Mouse (Mus musculus) kidney, embryonic 16.5 days (tissue): ENCODE results near the gene Erc2. TPM values are rescaled to one million over a fixed set of nuclear protein-coding genes. Genes with fewer than 3 reads are reported as not detected.

Source experiments
- ATAC-seq: fragments of 200-750 bp; cut with Nextera tagmentation; 2 replicates; pipeline ENCODE4 v1.8.0; 2017; ENCODE audit warnings: moderate TSS enrichment; ENCODE audit not compliant: low FRiP score, low TSS enrichment
- H3K27ac ChIP-seq: fragments of 300-500 bp; sonication (generic); 2 replicates; pipeline ENCODE4 v1.5.1; 2014; ENCODE audit warnings: low read length
- H3K27me3 ChIP-seq: fragments of 300-500 bp; sonication (generic); 2 replicates; pipeline ENCODE4 v1.6.1; 2014; ENCODE audit warnings: low read length, control low read depth, mixed read lengths; ENCODE audit not compliant: insufficient read depth
- H3K36me3 ChIP-seq: fragments of 300-500 bp; sonication (generic); 2 replicates; pipeline ENCODE4 v1.6.1; 2014; ENCODE audit warnings: low read length, control low read depth, mixed read lengths; ENCODE audit not compliant: insufficient read depth
- H3K4me1 ChIP-seq: fragments of 300-500 bp; sonication (generic); 2 replicates; pipeline ENCODE4 v1.6.1; 2014; ENCODE audit warnings: low read length, control low read depth, mixed read lengths; ENCODE audit not compliant: insufficient read depth
- H3K4me2 ChIP-seq: fragments of 300-500 bp; sonication (generic); replicated peaks from 2 replicates; pipeline ENCODE4 v1.6.1; 2014; ENCODE audit warnings: low read depth, low read length
- H3K4me3 ChIP-seq: fragments of 300-500 bp; sonication (generic); 2 replicates; pipeline ENCODE4 v1.5.1; 2014; ENCODE audit warnings: mild to moderate bottlenecking, low read length
- H3K9ac ChIP-seq: fragments of 300-500 bp; sonication (generic); replicated peaks from 2 replicates; pipeline ENCODE4 v1.6.1; 2014; ENCODE audit warnings: low read length
- H3K9me3 ChIP-seq: fragments of 300-500 bp; sonication (generic); 2 replicates; pipeline ENCODE4 v1.6.1; 2016; ENCODE audit warnings: low read length, control low read depth
- WGBS: fragments of 180-500 bp; shearing (Covaris S2); extraction: QIAGEN DNeasy Blood & Tissue Kit; methylation state at CpG from one replicate; pipeline ENCODE4 v1.1.7; 2014; 5-methylcytosine and 5-hydroxymethylcytosine counted together
- polyA plus RNA-seq: library from polyadenylated mRNA; unstranded; fragments of >200 nt; fragmentation: Nextera tagmentation; extraction: Ambion mirVana; gene quantifications from 2 replicates; pipeline ENCODE4 v1.2.1, GENCODE M21; 2015

Gene Erc2
- polyA plus RNA-seq, 1 experiment from 2014 or later, result 4.9 TPM

- Histone ChIP-seq H3K9ac (no peak overlapping the region), H3K4me2 (no peak overlapping the region), H3K9me3 (no peaks in the 10 kb centered on the region), H3K27ac (no peak overlapping the region), H3K36me3 (no peaks in the 10 kb centered on the region), H3K27me3 (no peaks in the 10 kb centered on the region), H3K4me1 (no peaks in the 10 kb centered on the region), H3K4me3 (no peak overlapping the region)
- no peak for ATAC-seq
- 90% methylated on average over 10 of the region's 10 CpGs for WGBS
These were observed 749.4 kb downstream of the Erc2 start for GRCm38 (mm10) chr14:28371651-28372050.

- Histone ChIP-seq H3K9me3 (no peaks in the 10 kb centered on the region), H3K9ac (no peak overlapping the region), H3K4me3 (no peak overlapping the region), H3K4me1 (no peaks in the 10 kb centered on the region), H3K27me3 (no peaks in the 10 kb centered on the region), H3K4me2 (no peak overlapping the region), H3K27ac (no peak overlapping the region), H3K36me3 (no peaks in the 10 kb centered on the region)
- no peak for ATAC-seq
- WGBS, result 17% methylated on average over 10 of the region's 10 CpGs
These were observed 753.4 kb downstream of the Erc2 start for GRCm38 (mm10) chr14:28375642-28376091.

GRCm38 (mm10) chr14:28376208-28376805 lies 754.1 kb downstream of the Erc2 start:
- Histone ChIP-seq H3K4me3 (no peak overlapping the region), H3K4me2 (no peak overlapping the region), H3K9me3 (no peaks in the 10 kb centered on the region), H3K9ac (no peak overlapping the region), H3K36me3 (no peaks in the 10 kb centered on the region), H3K27me3 (no peaks in the 10 kb centered on the region), H3K4me1 (no peaks in the 10 kb centered on the region), H3K27ac (no peak overlapping the region)
- 59% methylated on average over 9 of the region's 9 CpGs for WGBS
- ATAC-seq, result no peak

- no peak overlapping the region for H3K4me2 ChIP-seq
- 71% methylated on average over 3 of the region's 3 CpGs for WGBS
- H3K9ac ChIP-seq, result no peak overlapping the region
- ATAC-seq, result no peak
- no peaks in the 10 kb centered on the region for H3K27me3 ChIP-seq
- no peaks in the 10 kb centered on the region for H3K36me3 ChIP-seq
- no peaks in the 10 kb centered on the region for H3K4me1 ChIP-seq
- no peak overlapping the region for H3K27ac ChIP-seq
- H3K4me3 ChIP-seq, result no peak overlapping the region
- no peaks in the 10 kb centered on the region for H3K9me3 ChIP-seq
These were observed 755.3 kb downstream of the Erc2 start for GRCm38 (mm10) chr14:28377519-28377918.

- no peak for ATAC-seq
- no peak overlapping the region for H3K9ac ChIP-seq
- no peaks in the 10 kb centered on the region for H3K4me1 ChIP-seq
- 78% methylated on average over 3 of the region's 3 CpGs for WGBS
- no peaks in the 10 kb centered on the region for H3K9me3 ChIP-seq
- no peak overlapping the region for H3K4me3 ChIP-seq
- no peaks in the 10 kb centered on the region for H3K36me3 ChIP-seq
- H3K27me3 ChIP-seq, result no peaks in the 10 kb centered on the region
- no peak overlapping the region for H3K4me2 ChIP-seq
- H3K27ac ChIP-seq, result no peak overlapping the region
These were observed 757.9 kb downstream of the Erc2 start for GRCm38 (mm10) chr14:28380129-28380528.

- no peak overlapping the region for H3K4me3 ChIP-seq
- no peak overlapping the region for H3K4me2 ChIP-seq
- no peak overlapping the region for H3K27ac ChIP-seq
- H3K9me3 ChIP-seq, result no peaks in the 10 kb centered on the region
- H3K36me3 ChIP-seq, result no peaks in the 10 kb centered on the region
- no peak for ATAC-seq
- no peaks in the 10 kb centered on the region for H3K27me3 ChIP-seq
- 54% methylated on average over 14 of the region's 14 CpGs for WGBS
- H3K9ac ChIP-seq, result no peak overlapping the region
- H3K4me1 ChIP-seq, result no peaks in the 10 kb centered on the region
These were observed 759.7 kb downstream of the Erc2 start for GRCm38 (mm10) chr14:28381801-28382550.

- no peak overlapping the region for H3K27ac ChIP-seq
- no peak overlapping the region for H3K4me2 ChIP-seq
- no peak overlapping the region for H3K9ac ChIP-seq
- H3K27me3 ChIP-seq, result no peaks in the 10 kb centered on the region
- no peaks in the 10 kb centered on the region for H3K36me3 ChIP-seq
- H3K4me3 ChIP-seq, result no peak overlapping the region
- WGBS, result 85% methylated on average over 3 of the region's 3 CpGs
- no peaks in the 10 kb centered on the region for H3K4me1 ChIP-seq
- no peaks in the 10 kb centered on the region for H3K9me3 ChIP-seq
- no peak for ATAC-seq
These were observed 764.8 kb downstream of the Erc2 start for GRCm38 (mm10) chr14:28386815-28387607.

- H3K27me3 ChIP-seq, result no peaks in the 10 kb centered on the region
- H3K9me3 ChIP-seq, result no peaks in the 10 kb centered on the region
- no peak overlapping the region for H3K27ac ChIP-seq
- no peaks in the 10 kb centered on the region for H3K4me1 ChIP-seq
- ATAC-seq, result no peak
- H3K4me3 ChIP-seq, result no peak overlapping the region
- H3K9ac ChIP-seq, result no peak overlapping the region
- no peak overlapping the region for H3K4me2 ChIP-seq
- no peaks in the 10 kb centered on the region for H3K36me3 ChIP-seq
- 71% methylated on average over 2 of the region's 2 CpGs for WGBS
These were observed 776.7 kb downstream of the Erc2 start for GRCm38 (mm10) chr14:28398915-28399314.

GRCm38 (mm10) chr14:28399897-28400296 lies 777.7 kb downstream of the Erc2 start:
- H3K4me2 ChIP-seq, result no peak overlapping the region
- H3K27me3 ChIP-seq, result no peaks in the 10 kb centered on the region
- no peaks in the 10 kb centered on the region for H3K4me1 ChIP-seq
- no peak overlapping the region for H3K9ac ChIP-seq
- no peak overlapping the region for H3K4me3 ChIP-seq
- H3K36me3 ChIP-seq, result no peaks in the 10 kb centered on the region
- no peak for ATAC-seq
- H3K9me3 ChIP-seq, result no peaks in the 10 kb centered on the region
- H3K27ac ChIP-seq, result no peak overlapping the region
- 87% methylated on average over 9 of the region's 9 CpGs for WGBS
